Mouse (Mus musculus) erythroblast, embryonic 14.5 days (primary cell): Measurements from ENCODE around the gene Lsm10.

Experiments used
- GATA1 ChIP-seq: IDR thresholded peaks from 2 replicates; pipeline ENCODE4 v1.6.1; 2012; ENCODE audit warnings: low read length, inconsistent platforms, mixed read lengths
- TAL1 ChIP-seq: IDR thresholded peaks from 3 replicates; pipeline ENCODE4 v1.6.1; 2012; ENCODE audit warnings: low read length, inconsistent platforms, mixed read lengths

DNA sequence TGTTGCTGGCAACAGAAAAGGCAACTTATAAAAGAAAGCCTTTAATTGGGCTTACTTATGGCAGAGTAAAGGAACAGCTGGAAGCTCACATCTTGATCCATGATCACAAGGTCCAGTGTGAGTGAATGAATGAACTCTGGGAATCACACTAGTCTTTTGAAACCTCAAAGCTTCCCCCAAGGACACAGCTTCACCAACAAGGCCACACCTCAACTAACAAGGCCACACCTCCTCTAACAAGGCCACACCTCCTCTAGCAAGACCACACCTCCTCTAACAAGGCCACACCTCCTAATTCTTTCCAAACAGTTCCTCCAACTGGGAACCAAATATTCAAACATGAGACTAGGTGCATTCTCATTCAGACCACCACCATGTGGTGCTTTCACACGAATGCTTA lies 14.8 kb upstream of the Lsm10 start:
- TF ChIP-seq TAL1: no peak
- TF ChIP-seq GATA1: no peak
